Mouse (Mus musculus): ENCODE results near the gene AC109138.7.

AC109138.7 gene

GRCm38 (mm10) chr19:4219943-4220342 is 5.8 kb downstream of the AC109138.7 start:
- no peak for DNase-seq

GRCm38 (mm10) chr19:4220416-4220815 is 6.3 kb downstream of the AC109138.7 start:
- no peak for DNase-seq

DNA sequence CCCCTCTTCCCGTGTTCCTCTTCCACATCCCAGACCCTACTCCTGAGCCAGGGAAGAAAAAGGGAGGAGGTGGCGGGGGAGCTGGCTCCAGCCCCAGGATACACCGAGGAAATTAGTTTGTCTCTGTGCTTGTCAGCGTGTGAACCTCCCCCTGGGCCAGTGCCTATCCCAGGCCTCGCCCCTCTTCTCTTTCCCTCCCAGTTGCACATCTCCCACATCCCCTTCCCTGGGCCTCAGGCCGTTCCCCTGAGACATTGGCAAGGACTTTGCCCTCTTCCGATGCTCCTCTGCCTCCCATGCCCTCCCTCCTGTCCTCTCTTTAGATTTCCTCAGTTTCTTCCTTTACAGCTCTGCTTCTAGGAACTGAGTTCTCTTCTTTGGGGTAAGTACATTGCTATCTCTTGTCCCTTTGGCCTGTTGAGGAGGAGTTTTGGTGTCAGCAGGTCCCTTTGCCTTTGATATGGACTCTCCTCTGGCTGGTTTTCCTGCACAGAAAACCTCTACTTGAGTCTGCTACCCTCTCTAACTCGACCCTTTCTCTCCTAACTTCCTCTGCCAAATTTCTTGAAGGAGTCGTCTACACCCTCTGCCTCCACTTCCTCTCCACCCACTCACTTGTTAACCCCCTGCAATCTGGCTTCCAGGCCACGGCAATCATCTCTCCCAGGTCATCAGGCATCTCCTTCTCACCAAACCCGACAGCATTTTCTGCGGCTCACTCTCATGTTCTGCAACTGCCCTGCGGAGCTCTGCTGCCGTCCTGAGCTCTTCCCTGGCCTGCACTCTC is 7.0 kb downstream of the AC109138.7 start:
- DNase-seq = peak; percentile 50

GRCm38 (mm10) chr19:4222165-4222564 is 8.0 kb downstream of the AC109138.7 start:
- DNase-seq = no peak

DNA sequence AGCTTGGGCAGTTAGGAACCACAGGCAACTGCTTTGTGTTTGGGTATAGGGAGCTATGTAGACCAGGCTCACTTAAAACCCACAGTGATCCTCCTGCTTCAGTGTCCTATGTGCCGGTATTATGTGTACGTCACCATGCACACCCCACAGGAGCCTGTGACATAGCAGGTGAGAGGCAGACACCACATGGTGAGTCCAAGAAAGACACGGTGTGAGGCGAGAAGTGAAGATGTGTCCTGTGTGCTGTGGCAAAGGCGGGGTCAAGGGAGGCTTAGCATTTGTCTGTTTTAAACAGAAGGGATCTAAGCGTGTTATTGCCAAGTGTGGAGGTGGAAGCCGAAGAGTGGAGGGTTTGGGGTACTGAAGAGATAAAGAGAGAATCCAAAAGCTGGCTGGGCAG is 12.6 kb downstream of the AC109138.7 start:
- DNase-seq = no peak

DNA sequence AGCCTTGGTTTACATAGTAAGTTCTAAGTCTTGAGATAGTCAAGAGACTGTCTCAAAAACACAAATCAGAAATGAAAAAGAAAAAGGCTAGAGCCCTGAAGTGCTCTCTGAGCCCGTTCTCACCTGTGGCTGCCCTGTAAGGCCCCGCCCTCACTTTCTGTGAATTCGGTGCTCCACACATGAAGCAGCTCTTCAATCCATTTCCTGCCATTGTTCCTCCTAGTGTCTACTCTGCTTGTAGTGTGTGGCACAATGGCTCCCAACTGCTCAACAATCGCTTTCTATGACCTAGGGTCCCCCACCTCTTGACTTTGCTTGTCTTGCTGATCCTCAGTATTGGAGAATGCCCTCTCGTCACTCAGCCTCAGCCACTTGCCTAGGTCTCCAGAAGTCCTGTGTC is 13.3 kb downstream of the AC109138.7 start:
- DNase-seq = no peak

DNA sequence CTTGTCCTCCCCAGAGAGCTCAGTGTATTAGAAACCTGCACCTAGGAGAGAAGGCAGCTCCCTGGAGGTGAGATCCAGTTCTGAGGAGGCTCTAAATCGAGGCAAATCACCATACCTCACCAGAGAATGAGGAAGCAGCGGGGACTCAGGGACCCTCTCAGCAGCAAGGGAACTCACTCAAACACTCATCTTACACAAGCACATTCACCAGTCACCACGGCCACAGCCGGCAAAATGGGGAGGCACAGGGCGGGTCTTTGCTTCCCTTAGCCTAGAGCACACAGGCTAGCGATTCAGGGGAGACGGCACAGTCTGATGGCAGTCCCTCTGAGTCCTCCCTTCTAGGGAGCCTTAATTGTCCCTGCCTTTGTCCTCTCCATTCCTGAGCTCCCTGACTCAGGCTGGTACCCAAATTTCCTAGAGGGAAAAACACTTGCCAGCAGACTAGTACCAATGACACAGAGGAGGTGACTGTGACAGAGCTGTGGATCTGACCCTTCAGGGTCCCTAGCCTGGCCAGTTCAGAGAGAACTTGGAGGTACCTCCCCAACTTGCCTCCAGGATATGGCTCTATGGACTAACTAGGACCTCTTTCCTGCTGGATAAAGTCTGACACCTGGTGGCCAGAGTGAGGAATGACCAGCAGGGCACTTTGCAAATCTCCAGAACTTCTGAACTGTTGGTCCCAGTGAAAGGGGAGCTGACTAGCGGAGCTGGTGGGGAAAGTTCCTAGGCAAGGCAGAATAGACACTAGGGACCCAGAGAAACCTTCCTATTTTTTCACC is 13.9 kb downstream of the AC109138.7 start:
- DNase-seq = peak; percentile 86

DNA sequence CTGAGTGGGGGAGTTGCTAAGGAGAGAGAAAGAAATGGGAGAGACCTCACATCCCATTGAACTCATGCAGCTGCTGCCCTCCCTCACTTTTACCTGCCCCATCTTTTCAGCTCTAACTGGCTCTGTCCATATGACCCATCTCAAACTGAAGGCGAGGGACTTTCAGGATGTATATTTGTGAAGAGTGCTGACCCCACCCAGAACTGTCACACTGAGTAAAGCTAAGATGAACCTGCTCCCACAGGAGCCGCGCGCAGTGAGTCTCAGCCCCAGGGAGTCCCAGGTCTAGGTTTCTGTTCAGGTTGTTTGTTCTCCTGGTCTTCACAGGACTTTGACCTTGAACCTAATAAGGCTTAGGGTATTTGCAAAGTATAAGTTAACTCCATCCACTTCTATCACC is 14.7 kb downstream of the AC109138.7 start:
- DNase-seq = no peak

GRCm38 (mm10) chr19:4229451-4230076 is 15.4 kb downstream of the AC109138.7 start:
- no peak for DNase-seq

- no peak for DNase-seq
Measured at GRCm38 (mm10) chr19:4230415-4230814, 16.3 kb downstream of the AC109138.7 start.

GRCm38 (mm10) chr19:4231253-4232185 is 17.4 kb downstream of the AC109138.7 start, which contains the start of gene Pold4:
Gene Pold4, plus strand, starts transcription at chr19:4231899.
- peak; percentile 99 for DNase-seq

GRCm38 (mm10) chr19:4232186-4232572 is 18.0 kb downstream of the AC109138.7 start:
- no peak for DNase-seq

GRCm38 (mm10) chr19:4232651-4233050 is 18.5 kb downstream of the AC109138.7 start:
- DNase-seq = no peak

GRCm38 (mm10) chr19:4234548-4234947 is 20.4 kb downstream of the AC109138.7 start:
- no peak for DNase-seq

- no peak for DNase-seq
Measured at GRCm38 (mm10) chr19:4240247-4240668, 26.1 kb downstream of the AC109138.7 start.

DNA sequence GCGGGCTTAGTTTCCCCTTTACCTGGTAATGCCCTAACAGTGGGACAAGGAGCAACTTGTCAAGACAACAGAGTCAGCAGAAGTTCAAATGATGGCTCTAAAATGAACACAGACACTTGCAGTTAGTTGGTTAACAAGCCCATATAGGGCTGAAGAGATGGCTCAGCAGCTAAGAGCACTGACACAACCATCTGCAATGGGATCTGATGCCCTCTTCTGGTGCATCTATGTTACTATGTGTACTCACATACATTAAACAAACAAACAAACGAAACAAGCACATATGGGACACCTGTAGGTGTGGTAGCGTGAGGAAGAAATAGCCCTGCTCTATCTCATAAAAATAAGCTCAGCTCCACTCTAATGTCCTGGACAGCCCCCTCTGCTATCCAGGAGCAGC is 28.3 kb downstream of the AC109138.7 start:
- DNase-seq = no peak

DNA sequence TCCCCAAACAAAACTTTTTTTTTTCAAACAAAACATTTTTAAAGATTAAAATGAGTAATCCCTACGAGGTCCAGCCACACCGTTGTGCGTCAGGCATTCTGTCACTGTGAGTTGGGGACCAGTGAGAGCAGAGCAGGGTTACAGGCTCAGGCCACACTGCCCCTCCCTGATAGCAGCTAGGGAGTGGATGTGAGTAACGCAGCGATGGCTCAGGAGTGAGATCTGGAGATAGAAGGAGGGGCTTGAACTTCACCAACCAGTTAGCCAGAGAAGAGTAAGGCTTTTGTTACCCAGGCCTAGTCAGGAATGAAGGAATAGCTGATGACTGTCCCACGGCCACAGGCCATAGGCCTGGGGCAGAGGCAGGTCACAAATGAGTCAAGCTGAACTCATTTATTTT is 30.6 kb downstream of the AC109138.7 start:
- DNase-seq = no peak

GRCm38 (mm10) chr19:4247010-4247409 is 32.9 kb downstream of the AC109138.7 start:
- DNase-seq = no peak

GRCm38 (mm10) chr19:4248683-4249082 is 34.5 kb downstream of the AC109138.7 start:
- DNase-seq = peak; percentile 49

GRCm38 (mm10) chr19:4254230-4254629 is 40.1 kb downstream of the AC109138.7 start:
- DNase-seq = no peak

- no peak for DNase-seq
Measured at GRCm38 (mm10) chr19:4255583-4256162, 41.5 kb downstream of the AC109138.7 start.
